Mouse (Mus musculus) gastrocnemius, adult 18-20 months (tissue): ENCODE results near the gene Tln2. TPM values are rescaled to one million over a fixed set of nuclear protein-coding genes. Genes with fewer than 3 reads are reported as not detected.

ENCODE experiments used
- DNase-seq: peaks from one replicate; pipeline ENCODE4 v3.0.0; 2021; ENCODE audit warnings: low spot score
- long read RNA-seq, 2 experiments: library from polyadenylated mRNA; stranded (forward); transcript quantifications; one replicate each; pipeline ENCODE4 v2.0.0; 2021
- total RNA-seq, 2 experiments: library from RNA; stranded (reverse); gene quantifications; 2 replicates each; pipeline ENCODE4 v1.2.3; 2021

Gene Tln2
- 10 to 100 TPM; 62.3 to 75.9 TPM for total RNA-seq
- long read RNA-seq, experiment 1, partial matches to known transcripts, result 25 of 61 reads
- long read RNA-seq, experiment 1, other reads (novel, unspliced or antisense), result 36 of 61 reads
- long read RNA-seq, experiment 2, partial matches to known transcripts, result 22 of 53 reads
- long read RNA-seq, experiment 2, other reads (novel, unspliced or antisense), result 31 of 53 reads

DNA sequence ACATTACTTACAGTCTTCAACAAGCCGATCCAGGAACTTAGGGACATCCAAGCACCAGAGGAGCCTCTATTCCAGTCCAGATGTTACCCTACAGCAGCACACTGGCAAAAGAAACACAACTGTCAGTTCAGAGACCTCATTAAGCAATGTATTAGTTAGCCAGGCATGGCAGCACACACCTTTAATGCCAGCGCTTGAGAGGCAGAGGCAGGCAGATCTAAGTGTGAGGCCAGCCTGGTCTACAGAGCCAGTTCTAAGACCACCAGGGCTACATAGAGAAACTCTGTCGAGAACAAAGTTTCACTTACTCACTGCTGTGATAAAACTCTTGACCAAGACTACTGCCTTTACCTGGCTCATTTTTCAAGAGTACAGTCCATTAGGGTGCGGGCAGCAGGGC is at the start of gene Tln2:
Gene Tln2 (minus strand): TSS at position 101 of the 400 bp plus-strand sequence.
- no peak for DNase-seq

DNA sequence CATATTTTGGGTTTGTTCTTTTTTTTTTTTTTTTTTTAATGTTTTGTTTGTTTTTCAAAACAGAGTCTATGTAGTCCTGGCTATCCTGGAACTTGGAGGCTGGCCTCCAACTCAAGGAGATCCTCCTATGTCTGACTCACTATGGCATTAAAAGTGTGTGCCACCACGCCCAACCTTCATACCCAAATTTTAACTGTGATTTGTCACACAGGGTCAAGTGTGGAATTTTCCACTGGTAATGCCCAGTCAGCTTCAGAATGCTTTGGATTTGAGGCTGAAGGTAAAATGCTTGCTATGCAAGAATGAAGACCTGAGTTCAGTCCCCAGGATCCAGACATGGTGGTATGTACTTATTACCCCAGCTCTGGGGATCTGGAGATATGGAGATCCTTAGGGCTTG is 49.7 kb upstream of the Tln2 start:
- DNase-seq, result no peak

DNA sequence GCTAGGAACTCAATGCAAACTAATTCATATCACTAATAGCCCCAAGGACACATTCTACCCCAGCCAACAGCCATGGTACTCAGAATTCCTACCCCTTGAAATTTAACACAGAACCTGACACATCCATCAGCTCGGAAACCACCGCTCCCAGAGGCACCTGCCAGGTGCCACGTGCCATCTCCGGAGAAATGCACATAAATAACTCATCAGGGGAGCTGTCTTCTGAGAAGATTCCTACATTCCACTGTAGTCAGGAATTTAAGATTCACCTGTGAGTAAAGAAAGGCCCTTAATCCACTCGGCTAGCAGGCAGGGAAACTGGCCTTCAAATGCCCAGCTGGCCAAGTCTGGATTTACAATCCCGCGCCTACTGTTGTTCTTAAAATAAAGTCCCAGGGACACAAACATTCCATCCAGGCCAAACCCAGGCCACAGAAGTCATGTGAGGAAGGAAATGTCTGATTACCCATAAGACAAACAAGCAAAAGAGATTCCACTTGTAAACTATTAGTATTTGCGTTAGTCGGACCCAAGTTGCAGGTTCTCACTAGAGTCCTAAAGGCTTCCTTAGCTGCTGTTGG is 48.4 kb upstream of the Tln2 start:
- no peak for DNase-seq

DNA sequence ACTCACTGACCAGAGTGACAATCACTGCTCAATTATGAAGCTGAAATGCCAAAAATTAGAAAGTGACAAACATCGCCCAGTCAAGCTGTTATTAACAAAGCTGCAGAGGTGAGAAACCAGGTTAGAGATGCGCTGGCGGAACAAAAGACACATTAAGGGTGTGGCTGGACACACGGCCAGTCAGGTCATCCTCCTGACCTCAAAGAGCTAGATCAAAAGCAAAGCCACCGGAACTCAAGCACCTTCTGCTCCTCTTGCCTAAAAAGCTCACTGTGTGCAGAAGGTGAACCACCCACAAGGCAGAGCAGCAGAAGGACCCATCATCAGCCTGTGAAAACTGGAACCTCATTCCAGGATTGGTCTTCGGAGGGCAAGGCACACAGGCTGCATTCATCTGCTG is 47.8 kb upstream of the Tln2 start:
- DNase-seq, result no peak

DNA sequence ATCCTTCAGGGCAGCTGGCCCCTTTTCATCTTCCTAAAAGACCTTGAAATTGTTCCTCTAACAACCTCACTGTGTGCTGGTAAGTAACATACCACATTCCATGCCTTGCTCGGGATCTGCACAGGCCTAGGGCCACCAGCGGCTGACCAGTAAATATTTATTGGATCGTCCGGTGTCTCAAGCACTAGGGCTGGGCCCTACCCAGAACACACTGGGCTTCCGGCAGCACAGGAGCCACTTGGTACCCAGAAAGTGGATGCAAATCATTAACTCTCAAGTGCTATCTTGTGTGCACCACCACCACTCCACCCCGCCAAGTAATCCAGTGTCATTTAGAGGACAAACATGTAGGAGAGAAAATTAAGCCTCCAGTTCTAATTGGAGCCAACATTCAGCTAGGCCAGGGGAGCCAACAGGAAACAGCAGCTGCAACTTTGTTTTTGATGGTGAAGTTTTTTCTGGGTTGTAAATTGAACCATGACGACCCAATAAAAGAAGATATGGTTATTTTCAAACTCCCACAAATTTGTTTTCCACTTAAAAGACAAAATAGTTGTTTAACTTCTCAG is 46.4 kb upstream of the Tln2 start:
- DNase-seq, result no peak

DNA sequence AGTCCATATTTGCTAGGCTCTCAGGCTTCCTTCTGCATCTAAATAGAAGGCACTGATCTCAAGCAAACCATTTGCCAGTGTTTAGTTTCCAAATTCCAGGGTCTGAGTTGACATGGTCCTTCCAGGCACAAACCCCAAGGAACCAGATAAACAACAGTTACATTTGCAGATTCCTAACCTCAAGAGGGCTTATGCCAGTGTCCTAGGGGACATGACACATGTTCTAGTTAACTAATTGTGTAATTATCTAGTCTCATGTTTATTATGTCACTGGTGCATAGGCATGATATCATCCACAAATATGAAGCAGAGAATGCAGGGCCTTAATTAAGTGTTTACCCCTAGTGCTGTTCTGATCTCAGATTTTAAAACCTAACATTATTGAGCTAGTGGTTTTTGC is 45.4 kb upstream of the Tln2 start:
- DNase-seq, result no peak

DNA sequence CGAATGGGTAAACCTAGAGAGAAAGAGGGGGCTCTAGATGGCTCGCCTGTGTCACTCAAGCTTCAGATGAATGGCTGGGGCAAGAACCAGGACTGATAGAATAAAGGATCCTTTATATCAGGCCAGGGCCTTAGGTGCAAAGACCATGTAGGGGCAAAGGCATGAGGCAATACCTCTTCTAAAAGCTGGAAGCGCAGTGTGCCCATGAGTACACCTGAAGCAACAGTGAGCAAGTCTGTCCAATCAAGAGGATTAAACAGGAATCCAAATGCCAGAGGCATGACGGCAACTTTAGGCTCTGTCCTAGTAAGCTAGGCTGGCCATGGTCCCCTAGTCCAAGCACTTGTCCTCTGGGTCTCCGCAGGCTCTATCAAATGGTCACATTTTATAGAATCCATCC is 42.8 kb upstream of the Tln2 start:
- no peak for DNase-seq

DNA sequence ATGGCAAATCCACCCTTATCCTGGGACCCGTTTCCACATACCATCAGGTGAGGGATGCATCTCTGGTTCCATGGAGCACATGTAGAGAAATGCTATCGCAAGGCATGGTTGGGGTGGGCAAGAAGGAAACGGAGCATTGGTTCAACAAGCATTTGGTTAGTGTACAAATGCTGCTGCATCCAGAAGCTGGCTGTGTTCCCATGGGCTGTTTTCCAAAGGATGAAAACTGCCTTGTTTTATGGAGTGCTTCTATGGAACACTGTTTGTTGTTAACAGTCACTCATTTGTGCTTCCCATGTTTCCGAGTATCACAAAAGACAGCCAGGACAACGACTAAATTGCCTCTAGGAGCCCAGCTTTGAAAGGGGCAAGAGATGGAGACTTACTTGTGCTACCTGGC is 35.7 kb upstream of the Tln2 start:
- DNase-seq, result no peak

DNA sequence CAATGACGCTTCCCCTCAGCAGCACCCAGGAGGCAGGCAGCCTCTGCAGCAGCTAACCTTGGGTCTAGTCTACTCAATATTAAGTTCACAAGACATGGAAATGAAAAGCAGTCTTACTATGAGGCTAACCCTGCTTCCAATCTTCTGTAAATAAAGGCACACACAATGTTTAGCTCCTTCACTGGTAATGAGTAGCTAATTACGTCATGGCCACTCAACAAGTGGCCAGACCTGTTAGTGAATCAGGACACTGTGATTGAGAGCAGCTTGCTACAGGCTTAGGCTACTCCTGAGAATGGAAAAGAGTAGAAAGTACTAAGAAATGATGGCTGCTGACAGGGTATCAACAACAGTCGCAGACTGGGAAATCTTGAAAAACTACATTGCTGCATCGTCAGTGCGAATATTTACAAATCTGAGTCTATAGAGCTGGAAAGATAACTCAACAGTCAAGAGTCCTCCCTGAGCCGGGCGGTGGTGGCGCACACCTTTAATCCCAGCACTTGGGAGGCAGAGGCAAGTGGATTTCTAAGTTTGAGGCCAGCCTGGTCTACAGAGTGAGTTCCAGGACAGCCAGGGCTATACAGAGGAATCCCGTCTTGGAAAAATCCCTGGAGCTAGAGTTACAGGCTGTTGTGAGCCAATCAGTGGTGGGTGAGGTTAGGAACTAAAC is 34.1 kb upstream of the Tln2 start:
- no peak for DNase-seq

DNA sequence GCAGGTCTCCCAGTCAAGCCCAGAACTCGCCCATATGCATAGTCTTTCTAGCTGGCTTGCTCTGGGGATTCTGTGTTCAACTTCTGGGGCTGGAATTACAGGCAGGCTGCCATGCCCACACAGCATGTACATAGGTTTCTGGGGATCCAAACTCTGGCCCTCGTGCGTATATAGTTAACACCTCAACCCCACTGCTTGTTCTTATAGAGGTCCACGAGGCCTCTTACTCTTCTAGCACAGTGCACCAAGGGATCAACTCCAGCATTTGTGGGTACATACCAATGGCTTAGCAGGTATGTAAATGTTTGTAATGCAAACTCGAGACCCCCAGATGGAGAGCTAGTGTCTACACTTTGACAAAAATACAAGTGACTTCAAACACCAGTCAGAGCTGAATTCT is 33.2 kb upstream of the Tln2 start:
- no peak for DNase-seq

DNA sequence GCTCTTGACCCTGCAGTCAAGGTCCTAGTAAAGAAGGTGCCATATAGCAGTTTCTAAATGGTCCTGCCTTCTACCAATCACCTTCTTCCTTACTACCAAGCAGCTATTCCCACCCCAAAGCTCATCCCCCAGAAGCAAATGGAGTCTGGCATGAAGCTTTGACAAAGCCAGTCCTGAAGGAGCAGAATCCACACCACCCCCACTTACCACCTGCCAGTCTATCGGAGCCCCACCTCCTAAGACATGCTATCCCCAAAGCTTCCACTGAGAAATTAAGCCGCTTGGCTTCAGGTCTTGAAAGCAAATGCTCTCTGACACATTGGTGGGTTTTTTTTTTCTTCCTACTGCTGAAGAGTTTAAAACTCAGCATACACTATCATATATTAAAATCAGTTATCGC is 27.6 kb upstream of the Tln2 start:
- no peak for DNase-seq

DNA sequence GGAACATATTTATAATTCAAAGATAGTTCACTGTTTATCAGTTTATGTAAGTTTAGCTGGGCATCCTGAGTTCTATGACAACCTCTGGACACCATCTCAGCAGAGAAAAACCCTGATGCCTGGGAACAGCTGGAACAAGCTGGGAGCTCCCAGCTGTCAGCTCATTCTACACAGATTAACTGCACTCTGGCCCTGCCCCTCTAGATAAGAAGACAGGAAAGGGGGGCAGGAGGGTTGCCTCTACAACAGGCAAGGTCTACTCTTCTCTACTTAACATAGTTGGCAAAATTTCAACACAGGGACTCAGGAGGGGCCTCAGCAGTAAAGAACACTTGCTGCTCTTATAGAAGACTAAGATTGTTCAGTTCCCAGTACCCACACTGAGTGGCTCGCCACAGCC is 27.0 kb upstream of the Tln2 start:
- no peak for DNase-seq

DNA sequence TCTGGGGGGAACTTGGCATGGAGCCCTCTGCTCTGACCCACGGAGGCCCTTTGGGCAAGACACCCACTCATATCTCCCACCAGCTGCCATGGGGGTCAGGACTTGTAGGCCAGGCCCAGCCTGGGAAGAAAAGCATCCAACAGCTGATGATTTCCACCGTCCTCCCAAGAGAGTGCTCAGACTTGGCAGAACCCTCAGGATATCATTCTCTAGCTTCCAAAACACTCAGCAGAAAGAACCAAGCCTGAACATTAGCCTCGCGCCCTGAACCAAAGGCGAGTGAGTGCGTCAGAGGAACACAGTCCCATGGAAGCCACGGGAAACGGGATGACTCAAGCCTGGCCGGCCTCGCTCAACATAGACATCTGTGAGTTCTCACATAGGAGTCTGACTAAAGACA is 25.4 kb upstream of the Tln2 start:
- peak; percentile 81 for DNase-seq

DNA sequence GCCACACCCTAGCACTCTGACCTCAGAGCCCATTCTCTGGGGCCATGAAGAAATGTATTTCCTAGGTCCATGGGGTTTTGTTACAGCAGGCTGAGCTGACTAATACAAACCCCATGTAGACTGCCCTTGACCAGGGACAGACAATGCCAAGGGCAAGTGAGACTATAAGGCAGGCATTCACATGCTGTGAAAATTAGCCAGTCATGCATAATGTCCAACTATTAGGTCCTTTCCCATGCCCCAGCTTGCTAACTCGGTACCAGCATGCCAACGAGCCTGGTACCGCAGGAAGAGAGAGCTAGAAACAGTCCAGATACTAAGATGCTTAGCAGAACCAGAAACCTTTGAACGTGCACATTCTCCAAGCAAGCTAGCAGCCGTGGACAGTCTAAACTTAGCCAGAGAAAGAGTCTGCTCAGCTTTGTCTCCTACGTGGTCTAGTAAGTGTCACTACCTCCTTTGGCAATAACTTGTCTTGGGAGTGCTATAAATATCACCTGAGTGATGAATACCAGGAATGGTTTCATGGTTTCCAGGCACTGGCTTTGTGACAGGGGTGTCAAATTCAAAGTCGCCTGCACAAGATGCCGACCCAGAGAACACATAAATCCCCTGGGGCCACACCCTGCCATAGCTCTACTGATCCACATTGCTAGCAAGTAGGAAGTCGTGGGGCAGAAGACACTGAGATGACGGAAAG is 22.2 kb upstream of the Tln2 start:
- peak; percentile 86 for DNase-seq

DNA sequence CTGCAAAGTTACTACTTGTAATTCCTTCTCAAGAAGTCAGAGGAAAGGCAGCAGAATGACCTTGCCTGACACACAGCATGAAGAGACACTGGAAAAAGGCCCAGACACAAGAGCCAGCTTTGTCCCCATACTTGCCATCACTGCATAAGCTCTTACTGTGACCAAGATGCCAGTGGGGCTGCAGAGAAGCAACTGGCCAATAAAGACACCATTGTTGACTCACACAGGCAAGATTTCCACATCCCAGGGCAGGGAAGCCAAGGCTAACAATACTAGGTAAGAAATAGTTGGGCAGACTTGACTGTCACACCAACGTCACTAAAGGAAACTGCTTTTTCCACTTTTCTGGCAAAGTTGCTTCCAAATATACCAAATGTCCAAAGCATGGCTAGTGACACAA is 20.0 kb upstream of the Tln2 start:
- no peak for DNase-seq

DNA sequence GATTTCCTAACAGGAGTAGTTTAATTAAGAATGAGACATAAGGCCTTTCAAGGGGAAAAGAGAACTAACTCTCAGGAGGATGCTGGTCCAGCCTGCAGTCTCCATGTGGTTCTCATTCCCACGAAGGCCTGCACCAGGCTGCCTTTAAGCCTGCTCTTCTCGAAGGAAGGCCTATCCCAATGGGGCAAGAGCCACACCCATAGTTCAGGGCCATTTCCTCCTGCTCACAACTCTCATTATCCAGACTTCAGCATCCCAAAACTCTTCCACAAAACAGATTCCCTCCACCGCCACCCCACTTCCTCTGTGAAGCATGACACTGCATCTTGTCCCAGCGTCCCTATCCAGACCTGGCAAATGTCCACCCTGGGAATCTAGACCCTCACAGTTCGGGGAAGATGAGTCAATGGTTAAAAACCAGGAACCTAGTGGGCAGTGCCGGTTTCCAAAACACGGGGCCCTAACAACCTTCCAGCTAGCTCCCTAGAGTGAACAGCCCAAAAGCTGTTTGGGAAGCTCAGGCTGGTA is 15.3 kb upstream of the Tln2 start:
- peak; percentile 21 for DNase-seq

DNA sequence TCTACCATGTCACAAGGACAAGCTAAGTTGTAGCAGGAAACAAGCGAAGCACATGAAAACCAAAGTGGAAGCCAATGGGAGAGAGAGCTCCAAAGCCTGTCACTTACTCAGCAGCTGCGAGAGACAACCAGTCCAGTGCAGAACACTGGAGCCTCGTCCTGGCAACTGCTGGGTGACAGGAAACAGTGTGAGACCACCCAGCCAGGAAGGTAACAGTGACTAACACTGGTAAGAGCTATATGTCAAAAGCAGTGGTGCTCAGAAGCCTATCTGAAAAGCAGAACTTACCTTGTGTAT is 14.1 kb upstream of the Tln2 start:
- no peak for DNase-seq

DNA sequence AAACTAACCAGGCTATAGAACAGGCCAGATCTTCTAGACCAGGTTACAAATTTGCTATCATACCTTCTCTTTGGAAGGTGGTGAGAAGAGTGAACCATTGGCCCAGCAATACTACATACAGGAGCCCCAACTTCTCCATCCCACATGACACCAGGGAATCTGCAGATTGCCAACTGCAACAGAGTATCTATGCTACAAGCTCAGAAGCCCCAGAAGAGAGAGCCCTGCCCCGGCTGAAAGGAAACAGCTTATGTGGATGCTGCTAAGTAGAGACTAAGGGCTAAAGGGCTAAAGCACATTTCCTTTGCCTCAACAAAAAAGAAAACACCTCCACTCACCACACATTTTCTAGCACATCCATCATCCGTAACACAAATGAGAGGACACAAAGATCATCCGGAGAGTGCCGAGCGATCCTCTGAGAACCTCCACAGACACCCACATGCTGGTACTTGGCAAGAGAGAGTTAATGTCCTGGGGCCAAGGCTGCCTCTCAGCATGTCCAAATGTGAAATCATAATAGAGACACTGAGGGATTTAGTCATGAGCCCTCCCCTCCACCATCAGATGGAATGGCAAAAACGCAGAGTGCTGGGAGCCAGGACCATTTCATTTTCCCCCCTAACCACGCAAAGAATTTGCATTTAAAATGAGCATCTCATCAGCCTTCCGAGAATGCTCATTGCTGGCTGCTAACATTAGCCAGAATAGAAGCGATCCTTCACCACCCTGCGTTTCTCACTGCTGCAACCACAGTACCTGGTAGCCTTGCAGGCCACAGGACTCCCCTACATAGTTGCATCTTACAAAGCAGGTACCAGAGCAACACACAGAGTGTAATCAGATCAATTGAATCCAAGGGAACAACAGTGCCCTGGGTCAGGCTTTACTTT is 13.5 kb upstream of the Tln2 start:
- DNase-seq, result no peak

DNA sequence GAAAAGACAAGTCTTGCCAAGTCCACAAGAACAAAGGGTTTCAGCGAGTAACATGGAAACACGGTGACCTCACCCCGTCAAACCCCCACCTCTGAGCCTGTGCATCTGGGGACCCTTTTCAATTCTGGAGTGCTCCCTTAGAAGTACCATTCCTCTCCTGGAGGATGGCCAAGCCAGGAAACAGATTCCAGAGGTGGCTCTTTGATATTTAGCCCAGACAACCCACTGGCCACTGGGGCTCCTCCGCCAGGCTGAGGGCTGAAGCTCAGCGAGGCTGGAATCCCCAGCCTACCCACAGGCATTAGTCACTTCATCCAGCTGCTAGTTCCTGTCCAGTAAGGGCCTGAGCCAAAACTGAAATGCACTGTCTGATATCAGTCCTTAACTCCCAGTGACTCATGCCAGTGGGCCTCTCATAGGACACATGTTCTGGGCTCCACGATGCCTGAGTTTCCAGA is 6.3 kb upstream of the Tln2 start:
- DNase-seq, result peak; percentile 57

DNA sequence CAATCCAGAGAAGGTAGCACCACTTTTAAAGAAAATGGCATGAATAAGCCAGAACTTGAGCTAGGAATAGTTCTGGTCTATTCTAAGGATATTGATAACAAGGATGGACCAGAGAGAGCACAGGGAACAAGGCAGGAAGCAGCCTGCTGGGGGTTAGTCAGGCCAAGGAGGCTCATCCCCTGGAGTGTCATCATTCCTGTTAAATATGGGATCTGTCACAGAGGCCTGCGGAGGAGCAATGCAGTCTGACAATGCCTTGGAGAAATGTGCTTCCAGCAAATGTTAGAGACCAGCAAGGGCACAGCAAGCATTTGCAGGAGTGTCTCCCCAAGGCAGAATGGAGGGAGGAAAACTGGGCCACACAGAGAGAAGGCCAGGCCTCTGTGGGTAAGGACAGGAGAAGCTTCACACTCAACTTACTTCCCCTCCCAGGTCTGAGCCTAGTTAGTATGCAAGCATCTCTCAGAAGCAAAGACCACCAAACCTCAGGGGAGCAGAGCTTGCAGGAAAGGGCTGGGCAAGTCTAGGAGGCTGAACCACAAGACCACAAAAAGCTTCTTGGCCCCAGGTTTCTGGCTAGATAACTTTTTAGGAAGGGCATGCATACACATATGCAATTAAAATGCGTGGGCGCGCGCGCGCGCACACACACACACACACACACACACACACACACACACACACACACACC is 9.5 kb downstream of the Tln2 start:
- no peak for DNase-seq

DNA sequence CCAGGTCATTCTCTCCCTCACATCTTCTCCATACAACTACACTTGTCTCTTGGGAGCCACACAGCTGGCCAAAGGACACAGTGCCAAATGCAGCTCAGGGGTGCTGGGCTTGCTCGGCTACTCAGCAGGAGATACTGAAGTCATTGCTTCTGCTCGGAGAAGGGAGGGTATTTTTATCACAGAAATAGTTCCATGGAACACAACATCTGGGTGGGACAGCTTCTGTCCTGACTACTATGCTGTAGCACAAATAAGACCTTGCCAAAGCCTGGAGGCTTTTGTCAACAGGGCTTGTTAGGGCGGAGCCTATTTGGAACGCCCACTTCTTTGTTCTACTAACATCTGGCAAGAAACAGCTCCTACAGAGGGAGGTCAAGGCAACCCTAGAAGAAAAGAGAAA is 10.2 kb downstream of the Tln2 start:
- peak; percentile 66 for DNase-seq
